ENCODE assay signal across 8 mouse cellular contexts in the genomic region with DNA sequence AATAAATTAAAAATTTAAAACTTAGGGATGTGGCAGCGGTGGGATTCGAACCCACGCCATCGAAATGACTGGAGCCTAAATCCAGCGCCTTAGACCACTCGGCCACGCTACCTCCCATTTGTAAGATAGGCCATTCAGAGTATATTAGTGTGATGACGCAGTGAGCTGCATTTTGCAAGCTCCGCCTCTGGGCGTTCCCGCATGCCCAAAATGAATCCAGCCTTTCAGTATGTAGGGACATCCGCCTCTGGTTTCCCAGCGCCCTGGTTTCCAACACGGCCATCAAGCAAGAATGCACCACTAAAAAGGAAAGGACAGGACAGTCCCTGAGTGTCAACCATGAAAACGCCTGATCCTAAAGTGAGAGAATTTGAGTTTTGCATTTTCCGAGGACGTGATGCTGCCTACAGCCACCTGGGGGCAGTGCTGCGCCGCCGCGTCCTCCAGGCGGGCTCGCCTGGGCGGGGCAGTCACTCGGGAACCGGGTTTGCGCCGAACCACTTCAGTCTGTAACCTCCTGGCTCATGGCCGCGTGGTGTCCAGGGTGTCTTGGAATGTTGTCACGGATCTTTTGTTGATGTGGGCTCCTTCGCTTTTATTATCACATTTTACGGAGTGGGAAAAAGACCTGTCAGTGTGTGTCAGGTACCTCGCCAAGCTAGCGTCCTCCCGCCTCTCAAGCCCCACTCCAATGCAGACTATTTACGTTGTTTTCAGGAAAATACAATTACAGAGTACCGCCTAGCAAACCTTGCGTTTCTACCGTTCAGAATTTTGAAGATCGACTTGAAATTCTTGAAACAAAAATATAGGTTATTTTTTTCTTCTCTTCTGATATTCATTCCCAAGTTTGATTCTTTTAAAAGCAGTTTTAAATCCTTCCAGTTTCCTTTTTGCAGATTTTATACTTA. TPM values are rescaled to one million over a fixed set of nuclear protein-coding genes. Genes with fewer than 3 reads are reported as not detected.
DNase-seq lines count a peak whose midpoint lies in the region; ATAC-seq and TF ChIP-seq lines count a peak whose summit lies in the region.

No protein-coding gene starts in this region.

- H3K9me3 ChIP-seq in heart, embryonic 11.5 days (replicated peaks; ENCODE audit: control insufficient read depth, low read length), result no peaks in the 10 kb centered on the region
- H3K9me3 ChIP-seq in kidney, embryonic 15.5 days (replicated peaks), result no peaks in the 10 kb centered on the region

- 2% methylated on average over 41 of the region's 41 CpGs for WGBS in heart, embryonic 11.5 days (ENCODE audit: insufficient replicate concordance)
- under 1% methylated on average over 41 of the region's 41 CpGs for WGBS in kidney, embryonic 15.5 days

- H3K4me1 ChIP-seq in heart, embryonic 11.5 days (ENCODE audit: control insufficient read depth, insufficient read depth, low read length), result no peaks in the 10 kb centered on the region
- H3K4me1 ChIP-seq in kidney, embryonic 15.5 days, result peaks cover 29% of the 10 kb centered on the region

- no peaks in the 10 kb centered on the region for H3K36me3 ChIP-seq in heart, embryonic 11.5 days (ENCODE audit: control insufficient read depth, insufficient read depth, low read length)
- H3K36me3 ChIP-seq in kidney, embryonic 15.5 days, result no peaks in the 10 kb centered on the region

- DNase-seq in CD4-positive helper T cell, adult 2 months (ENCODE audit: low read depth, low spot score), result peak; percentile 96
- DNase-seq in brain, embryonic 14.5 days (ENCODE audit: low read depth), result peak; percentile 99
- DNase-seq in liver, result peak; percentile 94
- peak; percentile 88 to 96 for DNase-seq in monocyte, adult 2 months (ENCODE audit: low read depth in 1 of 2, low spot score in 2 of 2)
- peak; percentile 93 to 95 for DNase-seq in spleen, postnatal 14 days (ENCODE audit: low spot score in 2 of 2)

- TF ChIP-seq CTCF in brain, embryonic 14.5 days (IDR thresholded peaks at IDR 0.05; ENCODE audit: borderline replicate concordance, extremely low read depth, insufficient read depth, insufficient read length), result peak; percentile 96

- H3K27me3 ChIP-seq in heart, embryonic 11.5 days (ENCODE audit: control insufficient read depth, insufficient read depth, low read length), result no peaks in the 10 kb centered on the region
- H3K27me3 ChIP-seq in kidney, embryonic 15.5 days, result peaks cover 9% of the 10 kb centered on the region; the same call in 1 of the 2 replicates

- H3K4me2 ChIP-seq in heart, embryonic 11.5 days, result peak overlapping the region; percentile 66
- H3K4me2 ChIP-seq in kidney, embryonic 15.5 days, result peak overlapping the region; percentile 72

- H3K9ac ChIP-seq in heart, embryonic 11.5 days (ENCODE audit: low read depth, low read length), result peak overlapping the region; percentile 56
- H3K9ac ChIP-seq in kidney, embryonic 15.5 days, result peak overlapping the region; percentile 59

- peak; percentile 57; the same call in 1 of the 2 replicates for TF ChIP-seq POLR2A in brain, embryonic 14.5 days (IDR thresholded peaks at IDR 0.05; ENCODE audit: borderline replicate concordance, extremely low read depth, insufficient read depth, insufficient read length, poor library complexity, severe bottlenecking)

- H3K4me3 ChIP-seq in heart, embryonic 11.5 days (ENCODE audit: low read depth, low read length), result peak overlapping the region; percentile 65
- H3K4me3 ChIP-seq in kidney, embryonic 15.5 days (replicated peaks), result peak overlapping the region; percentile 77

- peak; percentile 77 for ATAC-seq in erythroblast, adult 5-6 weeks (replicated peaks; ENCODE audit: low FRiP score, poor library complexity, severe bottlenecking)
- ATAC-seq in heart, embryonic 11.5 days (replicated peaks; ENCODE audit: insufficient number of reproducible peaks, low FRiP score, low TSS enrichment), result peak; percentile 89
- peak; percentile 88 for ATAC-seq in kidney, embryonic 15.5 days (replicated peaks; ENCODE audit: low FRiP score)

- H3K27ac ChIP-seq in heart, embryonic 11.5 days (ENCODE audit: low read depth, low read length), result peak overlapping the region; percentile 54
- peak overlapping the region; percentile 87 for H3K27ac ChIP-seq in kidney, embryonic 15.5 days

RNA-seq across cellular contexts. Expression of gene Eef2k, which starts 6.9 kb away (rescaled TPM):
- 31.6 and 34.6 TPM in 2 replicates for polyA plus RNA-seq in brain, embryonic 14.5 days (2012; rRNA removed)
- total RNA-seq in erythroblast, adult 5-6 weeks (2015; ENCODE audit: low replicate concordance), result 12.3 and 24.0 TPM in 2 replicates
- 77.4 and 97.0 TPM in 2 replicates for total RNA-seq in erythroblast, adult 5-6 weeks (2017; ENCODE audit: low replicate concordance)
- 5.0 and 7.9 TPM in 2 replicates for polyA plus RNA-seq in heart, embryonic 11.5 days (2014; fragmentation: Nextera tagmentation; extraction: Ambion mirVana)
- polyA plus RNA-seq in kidney, embryonic 15.5 days (2015; fragmentation: Nextera tagmentation; extraction: Ambion mirVana), result 23.8 and 27.6 TPM in 2 replicates

RNA-seq across cellular contexts. Expression of gene Gm5737, which starts 23.5 kb away (rescaled TPM):
- 0.26 and 0.37 TPM in 2 replicates for polyA plus RNA-seq in brain, embryonic 14.5 days (2012; rRNA removed)
- total RNA-seq in erythroblast, adult 5-6 weeks (2015; ENCODE audit: low replicate concordance), result not detected in 2 replicates
- not detected in 2 replicates for total RNA-seq in erythroblast, adult 5-6 weeks (2017; ENCODE audit: low replicate concordance)
- not detected in 2 replicates for polyA plus RNA-seq in heart, embryonic 11.5 days (2014; fragmentation: Nextera tagmentation; extraction: Ambion mirVana)
- polyA plus RNA-seq in kidney, embryonic 15.5 days (2015; fragmentation: Nextera tagmentation; extraction: Ambion mirVana), result not detected in 2 replicates

Comparison
In these comparisons a context has a peak if more than half of its experiments do, and no peak if none do; other contexts are left out.
1. Peak in every context shown above with its lines: DNase-seq, ATAC-seq, H3K4me3 ChIP-seq and H3K27ac ChIP-seq.